Mouse (Mus musculus) MEL (cell line): ENCODE measurements around the gene Baiap2.

Source experiments
- BHLHE40 ChIP-seq: IDR thresholded peaks from 2 replicates; pipeline ENCODE4 v1.6.1; 2012; ENCODE audit warnings: low read depth, mild to moderate bottlenecking, inconsistent platforms, low read length, improper control_type of control experiment, borderline replicate concordance
- CTCF ChIP-seq, 3 experiments: IDR thresholded peaks in 2 of 3; conservative IDR thresholded peaks in 1 of 3; 2 replicates each; pipeline ENCODE4 v1.5.1; 2011 to 2012; ENCODE audit warnings: low read length in 3 of 3, low read depth in 2 of 3, mild to moderate bottlenecking in 2 of 3, improper control_type of control experiment in 1 of 3, inconsistent platforms in 1 of 3, mixed read lengths in 1 of 3, moderate library complexity in 1 of 3; ENCODE audit not compliant: control insufficient read depth in 1 of 3, insufficient read depth in 1 of 3, poor library complexity in 1 of 3, severe bottlenecking in 1 of 3
- E2F4 ChIP-seq: IDR thresholded peaks from 2 replicates; pipeline ENCODE4 v1.6.1; 2011; ENCODE audit warnings: low read depth, low read length, improper control_type of control experiment, borderline replicate concordance
- EP300 ChIP-seq, 2 experiments: IDR thresholded peaks; 2 replicates each; pipeline ENCODE4 v1.6.1; 2011; ENCODE audit warnings: improper control_type of control experiment in 2 of 2, low read length in 2 of 2, low read depth in 1 of 2, mild to moderate bottlenecking in 1 of 2
- POLR2A ChIP-seq, 2 experiments: IDR thresholded peaks; 2 replicates each; pipeline ENCODE4 v1.6.1; 2011 to 2012; ENCODE audit warnings: low read length in 2 of 2, mild to moderate bottlenecking in 2 of 2, control low read depth in 1 of 2, improper control_type of control experiment in 1 of 2, low read depth in 1 of 2, moderate library complexity in 1 of 2; ENCODE audit not compliant: control insufficient read depth in 1 of 2, insufficient read depth in 1 of 2, poor library complexity in 1 of 2
- POLR2AphosphoS2 ChIP-seq: IDR thresholded peaks from 2 replicates; pipeline ENCODE4 v1.6.1; 2011; ENCODE audit warnings: low read length, improper control_type of control experiment

DNA sequence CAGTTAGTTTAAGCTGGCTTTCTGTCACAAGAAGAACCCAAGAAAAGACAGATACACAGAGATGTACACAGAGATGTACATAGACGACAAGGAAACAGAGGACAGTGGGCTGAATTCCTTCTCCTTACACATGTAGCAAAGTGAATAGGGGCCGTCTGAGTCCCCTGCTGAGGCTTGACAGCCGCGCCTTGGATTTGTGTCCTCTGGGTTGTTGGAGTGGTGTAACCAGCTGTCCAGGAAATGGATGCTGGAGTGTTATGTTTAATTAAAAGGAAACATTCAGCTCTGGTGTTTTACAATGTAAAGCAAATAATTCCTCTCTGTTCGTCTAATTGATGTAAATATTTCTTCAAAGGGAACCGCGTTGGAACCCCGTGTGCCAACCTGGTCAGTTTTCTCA lies 769 bp upstream of the Baiap2 start:
- no peak for TF ChIP-seq POLR2A (IDR thresholded peaks at IDR 0.05; ENCODE audit: control insufficient read depth in 1 of 2, insufficient read depth in 1 of 2, low read depth in 1 of 2, low read length in 2 of 2, poor library complexity in 1 of 2)
- TF ChIP-seq E2F4 = no peak
- no peak for TF ChIP-seq POLR2AphosphoS2
- TF ChIP-seq CTCF (IDR thresholded peaks at IDR 0.05 in 2 of 3, conservative IDR thresholded peaks at IDR 0.05 in 1 of 3; ENCODE audit: control insufficient read depth in 1 of 3, insufficient read depth in 1 of 3, low read depth in 2 of 3, low read length in 3 of 3, poor library complexity in 1 of 3, severe bottlenecking in 1 of 3) = no peak
- no peak for TF ChIP-seq EP300 (IDR thresholded peaks at IDR 0.05; ENCODE audit: low read depth in 1 of 2, low read length in 2 of 2)
- TF ChIP-seq BHLHE40 = no peak
